Mouse (Mus musculus) hindbrain, embryonic 12.5 days (tissue): ENCODE measurements at regions not wholly inside any gene's neighbourhood (a gene's known extent, or its start where the extent isn't known, plus 50 kb on each side); places are given as distances from the start of the nearest gene placed in this dataset.
"Not testable (repeated sequence)": the region's sequence is repeated elsewhere in the genome, so short reads cannot be mapped to it uniquely, and the experiment has no call there.

Experiments
- ATAC-seq: fragments of 200-750 bp; cut with Nextera tagmentation; 2 replicates; pipeline ENCODE4 v1.8.0; 2017; ENCODE audit warnings: moderate TSS enrichment; ENCODE audit not compliant: low FRiP score
- H3K27ac ChIP-seq: fragments of 300-500 bp; sonication (generic); 2 replicates; pipeline ENCODE4 v1.5.1; 2016; ENCODE audit warnings: mild to moderate bottlenecking
- H3K27me3 ChIP-seq: fragments of 300-500 bp; sonication (generic); 2 replicates; pipeline ENCODE4 v1.6.1; 2016; ENCODE audit warnings: mild to moderate bottlenecking
- H3K36me3 ChIP-seq: fragments of 300-500 bp; sonication (generic); 2 replicates; pipeline ENCODE4 v1.6.1; 2016; ENCODE audit warnings: mild to moderate bottlenecking
- H3K4me1 ChIP-seq: fragments of 300-500 bp; sonication (generic); 2 replicates; pipeline ENCODE4 v1.6.1; 2016
- H3K4me2 ChIP-seq: fragments of 300-500 bp; sonication (generic); replicated peaks from 2 replicates; pipeline ENCODE4 v1.6.1; 2016; ENCODE audit warnings: mild to moderate bottlenecking
- H3K4me3 ChIP-seq: fragments of 300-500 bp; sonication (generic); 2 replicates; pipeline ENCODE4 v1.5.1; 2016; ENCODE audit warnings: mild to moderate bottlenecking
- H3K9ac ChIP-seq: fragments of 300-500 bp; sonication (generic); 2 replicates; pipeline ENCODE4 v1.6.1; 2016; ENCODE audit warnings: mild to moderate bottlenecking, moderate library complexity
- H3K9me3 ChIP-seq: fragments of 300-500 bp; sonication (generic); replicated peaks from 2 replicates; pipeline ENCODE4 v1.6.1; 2016; ENCODE audit warnings: mild to moderate bottlenecking
- WGBS: fragments of 180-500 bp; shearing (Covaris S2); methylation state at CpG from one replicate; pipeline ENCODE4 v1.1.7; 2016; 5-methylcytosine and 5-hydroxymethylcytosine counted together

GRCm38 (mm10) chr9:113145036-113145435, 563.0 kb downstream of the Pdcd6ip start:
- no peak for ATAC-seq
- WGBS, result 71% methylated on average over 2 of the region's 2 CpGs

GRCm38 (mm10) chr9:113134611-113135010, 573.4 kb downstream of the Pdcd6ip start:
- Histone ChIP-seq H3K36me3 (no peaks in the 10 kb centered on the region), H3K4me3 (no peak overlapping the region), H3K9ac (no peak overlapping the region), H3K4me2 (no peak overlapping the region), H3K9me3 (no peaks in the 10 kb centered on the region), H3K27ac (no peak overlapping the region), H3K27me3 (no peaks in the 10 kb centered on the region), H3K4me1 (no peaks in the 10 kb centered on the region)
- WGBS, result 93% methylated on average over 3 of the region's 3 CpGs
- ATAC-seq, result no peak

More at GRCm38 (mm10) chr9:113145036-113145435, 563.0 kb downstream of the Pdcd6ip start:
- Histone ChIP-seq H3K9ac (no peak overlapping the region), H3K4me3 (no peak overlapping the region), H3K36me3 (no peaks in the 10 kb centered on the region), H3K27me3 (no peaks in the 10 kb centered on the region), H3K27ac (no peak overlapping the region), H3K9me3 (no peaks in the 10 kb centered on the region), H3K4me2 (no peak overlapping the region), H3K4me1 (no peaks in the 10 kb centered on the region)

GRCm38 (mm10) chr9:113123004-113123692, 584.9 kb downstream of the Pdcd6ip start:
- WGBS, result 83% methylated on average over 7 of the region's 7 CpGs
- no peaks in the 10 kb centered on the region for H3K27me3 ChIP-seq
- ATAC-seq, result no peak

GRCm38 (mm10) chr9:113122253-113122749, 585.8 kb downstream of the Pdcd6ip start:
- WGBS, result 79% methylated on average over 3 of the region's 3 CpGs
- no peak overlapping the region for H3K4me3 ChIP-seq

More at GRCm38 (mm10) chr9:113123004-113123692, 584.9 kb downstream of the Pdcd6ip start:
- Histone ChIP-seq H3K4me2 (no peak overlapping the region), H3K9ac (no peak overlapping the region), H3K27ac (no peak overlapping the region), H3K4me1 (no peaks in the 10 kb centered on the region), H3K36me3 (no peaks in the 10 kb centered on the region), H3K9me3 (no peaks in the 10 kb centered on the region), H3K4me3 (no peak overlapping the region)

GRCm38 (mm10) chr9:113120385-113120784, 587.7 kb downstream of the Pdcd6ip start:
- ATAC-seq, result no peak
- Histone ChIP-seq H3K36me3 (no peaks in the 10 kb centered on the region), H3K27me3 (no peaks in the 10 kb centered on the region), H3K27ac (no peak overlapping the region), H3K9me3 (no peaks in the 10 kb centered on the region), H3K4me1 (no peaks in the 10 kb centered on the region), H3K9ac (no peak overlapping the region), H3K4me2 (no peak overlapping the region), H3K4me3 (no peak overlapping the region)

More at GRCm38 (mm10) chr9:113122253-113122749, 585.8 kb downstream of the Pdcd6ip start:
- Histone ChIP-seq H3K27me3 (no peaks in the 10 kb centered on the region), H3K4me1 (no peaks in the 10 kb centered on the region), H3K27ac (no peak overlapping the region), H3K9ac (no peak overlapping the region), H3K9me3 (no peaks in the 10 kb centered on the region), H3K4me2 (no peak overlapping the region), H3K36me3 (no peaks in the 10 kb centered on the region)
- ATAC-seq, result no peak

- no peak overlapping the region for H3K4me3 ChIP-seq
- no peaks in the 10 kb centered on the region for H3K36me3 ChIP-seq
- H3K9ac ChIP-seq, result no peak overlapping the region
- H3K4me2 ChIP-seq, result no peak overlapping the region
- H3K27ac ChIP-seq, result no peak overlapping the region
- no peaks in the 10 kb centered on the region for H3K27me3 ChIP-seq
- WGBS, result 92% methylated on average over 1 of the region's 1 CpGs
- ATAC-seq, result no peak
- H3K4me1 ChIP-seq, result no peaks in the 10 kb centered on the region
- no peaks in the 10 kb centered on the region for H3K9me3 ChIP-seq
Observed at GRCm38 (mm10) chr9:113119721-113120120, 588.3 kb downstream of the Pdcd6ip start.

GRCm38 (mm10) chr9:113115576-113115975, 592.5 kb downstream of the Pdcd6ip start:
- H3K9ac ChIP-seq, result no peak overlapping the region
- H3K4me3 ChIP-seq, result no peak overlapping the region
- ATAC-seq, result no peak
- peaks cover 2% of the 10 kb centered on the region; the same call in 1 of the 2 replicates for H3K4me1 ChIP-seq
- H3K36me3 ChIP-seq, result no peaks in the 10 kb centered on the region
- H3K27ac ChIP-seq, result no peak overlapping the region
- H3K27me3 ChIP-seq, result no peaks in the 10 kb centered on the region
- H3K9me3 ChIP-seq, result no peaks in the 10 kb centered on the region
- 64% methylated on average over 5 of the region's 5 CpGs for WGBS
- H3K4me2 ChIP-seq, result no peak overlapping the region

GRCm38 (mm10) chr9:113112753-113113152, 595.3 kb downstream of the Pdcd6ip start:
- Histone ChIP-seq H3K4me3 (no peak overlapping the region), H3K27ac (no peak overlapping the region), H3K4me2 (no peak overlapping the region), H3K27me3 (no peaks in the 10 kb centered on the region), H3K36me3 (no peaks in the 10 kb centered on the region), H3K4me1 (peaks cover 2% of the 10 kb centered on the region; the same call in 1 of the 2 replicates), H3K9ac (no peak overlapping the region), H3K9me3 (no peaks in the 10 kb centered on the region)
- ATAC-seq, result no peak

GRCm38 (mm10) chr9:113101733-113102132, 606.3 kb downstream of the Pdcd6ip start:
- no peak overlapping the region for H3K27ac ChIP-seq
- H3K4me1 ChIP-seq, result no peaks in the 10 kb centered on the region
- no peaks in the 10 kb centered on the region for H3K36me3 ChIP-seq
- H3K9me3 ChIP-seq, result no peaks in the 10 kb centered on the region
- WGBS, result 68% methylated on average over 1 of the region's 1 CpGs
- no peak overlapping the region for H3K9ac ChIP-seq
- no peak overlapping the region for H3K4me2 ChIP-seq
- ATAC-seq, result no peak
- no peaks in the 10 kb centered on the region for H3K27me3 ChIP-seq
- no peak overlapping the region for H3K4me3 ChIP-seq

GRCm38 (mm10) chr9:113100641-113101040, 607.4 kb downstream of the Pdcd6ip start:
- no peak overlapping the region for H3K9ac ChIP-seq
- H3K27ac ChIP-seq, result no peak overlapping the region
- ATAC-seq, result no peak
- H3K4me2 ChIP-seq, result no peak overlapping the region
- H3K36me3 ChIP-seq, result no peaks in the 10 kb centered on the region
- no peaks in the 10 kb centered on the region for H3K9me3 ChIP-seq
- no peaks in the 10 kb centered on the region for H3K4me1 ChIP-seq
- no peak overlapping the region for H3K4me3 ChIP-seq
- WGBS, result 68% methylated on average over 4 of the region's 4 CpGs
- no peaks in the 10 kb centered on the region for H3K27me3 ChIP-seq

GRCm38 (mm10) chr9:113095421-113095820, 612.6 kb downstream of the Pdcd6ip start:
- not testable (repeated sequence) for ATAC-seq, H3K9ac ChIP-seq, H3K27ac ChIP-seq, H3K9me3 ChIP-seq, H3K4me2 ChIP-seq, H3K4me3 ChIP-seq, H3K36me3 ChIP-seq, H3K4me1 ChIP-seq, H3K27me3 ChIP-seq
- 93% methylated on average over 1 of the region's 1 CpGs for WGBS

- no peaks in the 10 kb centered on the region for H3K9me3 ChIP-seq
- H3K36me3 ChIP-seq, result no peaks in the 10 kb centered on the region
- no peak overlapping the region for H3K27ac ChIP-seq
- ATAC-seq, result no peak
- H3K4me1 ChIP-seq, result no peaks in the 10 kb centered on the region
- no peak overlapping the region for H3K9ac ChIP-seq
- no peak overlapping the region for H3K4me2 ChIP-seq
- no peaks in the 10 kb centered on the region for H3K27me3 ChIP-seq
- 83% methylated on average over 13 of the region's 13 CpGs for WGBS
- no peak overlapping the region for H3K4me3 ChIP-seq
Observed at GRCm38 (mm10) chr9:113093863-113094390, 614.1 kb downstream of the Pdcd6ip start.

GRCm38 (mm10) chr9:113091881-113092280, 616.2 kb downstream of the Pdcd6ip start:
- Histone ChIP-seq H3K9ac (no peak overlapping the region), H3K27ac (no peak overlapping the region), H3K4me2 (no peak overlapping the region), H3K4me3 (no peak overlapping the region), H3K27me3 (no peaks in the 10 kb centered on the region), H3K9me3 (no peaks in the 10 kb centered on the region), H3K4me1 (no peaks in the 10 kb centered on the region), H3K36me3 (no peaks in the 10 kb centered on the region)
- WGBS, result 57% methylated on average over 5 of the region's 5 CpGs
- no peak for ATAC-seq
